Mouse (Mus musculus): Measurements from ENCODE around the gene Map1s.

The Map1s gene

DNA sequence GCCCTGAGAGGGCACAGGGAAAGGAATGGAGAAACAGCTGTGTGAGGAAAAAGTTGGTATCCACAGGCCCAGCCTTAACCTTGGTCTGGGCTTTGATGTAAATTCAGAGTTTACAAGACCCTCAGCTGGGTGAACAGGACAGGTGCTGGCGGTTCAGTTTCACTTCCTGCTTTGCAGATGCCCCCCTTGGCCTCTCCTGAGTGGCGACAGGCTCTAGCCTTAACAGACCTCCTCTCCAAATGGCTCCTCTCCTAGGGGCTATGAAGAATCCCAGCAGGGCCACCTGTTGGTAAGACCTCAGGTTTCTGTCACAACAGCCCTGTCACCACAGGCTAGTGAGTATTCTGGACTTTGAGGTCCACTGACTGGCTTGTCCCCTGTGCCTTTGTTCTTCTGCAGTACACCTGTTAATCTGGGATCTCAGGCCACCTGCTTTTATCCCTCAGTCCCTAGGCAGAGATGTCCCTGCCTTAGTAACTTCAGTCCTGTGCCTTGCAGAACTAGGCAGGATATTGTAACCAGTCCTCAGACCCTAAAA is 7.0 kb upstream of the Map1s start:
- no peak for DNase-seq (ENCODE audit: low spot score in 2 of 2)

DNA sequence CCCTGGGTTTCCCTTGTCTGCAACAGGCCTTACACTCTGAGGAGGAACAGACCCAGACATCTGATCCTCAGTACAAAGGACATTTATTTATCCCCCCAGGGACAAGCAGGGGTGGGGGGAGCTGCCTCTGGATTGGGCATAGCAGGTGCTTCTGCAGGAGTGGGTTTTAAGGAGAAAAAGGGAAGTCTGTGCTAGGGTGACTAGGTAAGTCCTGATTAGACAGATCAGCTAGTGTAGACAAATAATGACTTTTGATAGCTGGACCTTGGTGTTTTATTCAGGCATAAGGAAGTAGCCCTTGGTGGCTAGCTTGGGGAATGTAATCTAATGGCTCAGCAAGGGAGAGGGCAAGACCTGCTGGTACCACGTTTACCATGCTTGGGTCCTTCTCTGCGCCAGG is 6.5 kb upstream of the Map1s start:
- DNase-seq (ENCODE audit: low spot score in 2 of 2), result no peak

DNA sequence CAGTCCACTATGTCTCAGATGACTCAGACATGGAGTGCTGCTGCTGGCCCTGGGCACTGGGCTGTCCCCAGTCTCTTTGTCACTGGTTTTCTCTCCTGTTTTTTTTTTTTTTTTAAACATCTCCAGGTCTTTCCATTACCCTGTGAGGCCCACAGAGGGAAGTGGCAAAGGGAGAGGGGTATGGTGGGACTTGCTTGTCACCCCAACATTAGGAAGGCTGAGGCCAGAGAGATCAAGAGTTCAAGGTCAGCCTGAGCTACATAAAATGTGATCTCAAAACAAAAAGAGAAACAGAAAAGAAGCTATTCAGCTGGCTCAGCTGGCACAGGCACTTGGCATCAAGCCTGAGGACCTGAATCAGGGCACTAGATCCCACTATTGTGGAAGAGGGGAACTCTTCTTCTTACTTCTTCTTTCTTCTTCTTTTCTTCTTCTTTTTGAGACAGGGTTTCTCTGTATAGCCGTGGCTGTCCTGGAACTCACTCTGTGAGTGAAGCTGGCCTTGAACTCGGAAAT is 4.8 kb upstream of the Map1s start:
- no peak for DNase-seq (ENCODE audit: low spot score in 2 of 2)

DNA sequence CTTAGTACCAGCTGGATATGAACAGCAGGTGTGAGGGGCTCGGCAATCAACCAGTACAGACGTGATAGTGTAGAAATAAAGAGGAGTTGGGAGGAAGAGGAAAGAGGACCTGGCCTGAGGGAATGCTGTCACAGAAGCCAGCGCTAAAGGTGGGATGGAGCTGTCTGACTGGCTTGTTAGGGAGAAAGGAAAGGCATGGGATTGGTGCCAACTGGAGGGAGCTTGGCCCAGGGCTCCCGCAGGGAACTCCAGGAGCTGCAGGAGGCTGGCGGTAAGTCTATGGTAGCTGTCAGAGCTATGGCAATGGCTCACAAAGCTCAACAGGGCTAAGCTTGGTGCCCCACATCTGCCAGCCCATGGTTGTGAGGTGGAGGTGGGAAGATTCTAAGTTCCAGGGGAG is 3.5 kb upstream of the Map1s start:
- no peak for DNase-seq (ENCODE audit: low spot score in 2 of 2)

DNA sequence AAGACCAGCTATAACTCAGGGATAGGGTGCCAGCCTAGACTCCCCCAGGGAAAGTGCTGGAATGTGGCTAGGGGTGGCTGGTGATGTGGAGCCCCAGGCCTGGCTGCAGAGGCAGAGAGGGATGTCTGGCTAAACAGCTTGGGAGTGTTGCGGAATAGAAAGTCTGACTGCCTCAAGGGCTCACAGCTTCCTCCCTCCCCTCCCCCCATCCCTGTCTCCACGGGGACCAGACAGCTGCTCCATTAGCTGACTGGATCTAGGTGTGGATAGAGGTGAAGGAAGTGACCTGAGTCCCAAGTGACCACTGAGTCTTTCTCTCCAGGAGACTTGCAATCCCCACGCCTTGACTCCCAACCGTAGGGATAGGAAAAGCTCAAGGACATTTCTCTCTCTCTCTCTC is 2.6 kb upstream of the Map1s start:
- no peak for DNase-seq (ENCODE audit: low spot score in 2 of 2)

DNA sequence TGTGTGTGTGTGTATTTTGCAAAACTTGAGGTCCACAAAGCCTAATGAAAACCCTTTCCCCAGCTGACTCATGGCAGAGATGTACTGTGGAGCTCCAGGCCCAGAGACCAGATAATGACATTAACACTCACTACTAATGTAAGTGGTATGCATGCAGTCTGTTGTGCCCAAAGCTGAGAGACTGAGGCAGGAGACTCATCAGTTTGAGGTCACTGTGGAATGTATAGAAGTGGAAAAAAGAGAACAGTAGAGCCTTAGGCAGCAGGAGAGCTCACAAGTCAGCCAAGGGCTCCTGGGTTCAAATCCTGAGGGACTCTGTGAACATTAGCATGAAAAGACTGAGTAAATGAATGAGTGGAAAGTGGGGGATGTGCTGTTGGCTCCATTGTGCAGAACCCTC is 2.1 kb upstream of the Map1s start:
- no peak for DNase-seq (ENCODE audit: low spot score in 2 of 2)

DNA sequence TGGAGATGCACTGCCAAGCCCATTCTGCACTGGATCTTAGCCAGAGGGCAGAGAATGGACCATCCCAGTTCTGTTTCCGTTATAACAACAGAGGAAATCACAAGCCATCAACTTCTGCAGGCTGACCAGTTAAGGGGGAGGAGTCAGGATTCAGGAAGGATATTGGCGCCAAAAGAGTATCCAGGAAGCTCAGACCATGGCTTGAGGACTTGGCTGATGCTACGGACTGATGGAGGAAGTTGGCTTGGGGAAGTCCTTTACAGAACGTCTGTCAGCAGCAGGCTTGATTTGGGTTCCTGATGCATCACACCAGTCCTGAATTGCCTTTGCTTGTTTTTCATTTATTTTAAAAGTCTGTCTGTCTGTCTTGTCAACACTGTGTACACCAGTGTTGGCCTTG is 1.2 kb upstream of the Map1s start:
- no peak for DNase-seq (ENCODE audit: low spot score in 2 of 2)

DNA sequence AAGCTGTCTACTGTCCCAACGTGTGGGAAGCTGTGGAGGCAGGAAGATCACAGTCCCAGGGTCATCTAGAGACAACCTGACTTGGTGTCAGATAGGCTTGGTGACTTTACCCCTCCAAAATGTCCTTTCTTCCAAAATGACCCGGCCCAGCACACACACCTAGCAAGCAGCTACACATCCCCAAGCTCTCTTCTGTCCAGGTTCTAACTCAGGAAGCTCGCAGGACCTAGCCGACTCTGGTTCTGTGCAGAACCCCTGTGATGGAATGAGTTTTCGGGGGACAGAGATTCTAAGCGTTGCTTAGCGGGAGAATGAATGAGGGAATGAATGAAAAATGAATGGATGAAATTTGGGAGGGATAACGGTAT is 285 bp upstream of the Map1s start:
- no peak for DNase-seq (ENCODE audit: low spot score in 2 of 2)

DNA sequence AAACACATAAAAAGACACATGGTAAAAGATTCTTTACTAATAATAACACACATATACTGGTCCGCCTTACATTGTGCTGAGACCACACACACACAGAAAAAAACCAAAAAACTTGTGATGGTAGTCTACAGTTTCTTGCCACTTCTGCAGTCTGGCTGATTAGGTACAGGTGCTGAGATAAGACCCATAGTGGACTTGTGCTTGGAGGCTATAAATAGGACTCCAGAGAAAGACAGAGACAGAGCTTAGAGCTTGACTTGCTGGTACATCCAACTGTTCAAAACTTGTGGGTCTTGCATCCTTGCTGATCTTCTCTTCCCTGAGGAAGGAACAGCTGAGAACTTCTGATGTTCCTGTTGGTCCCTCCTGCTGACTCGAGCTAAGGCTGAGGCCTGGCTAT is 1.8 kb downstream of the Map1s start:
- no peak for DNase-seq (ENCODE audit: low spot score in 2 of 2)

DNA sequence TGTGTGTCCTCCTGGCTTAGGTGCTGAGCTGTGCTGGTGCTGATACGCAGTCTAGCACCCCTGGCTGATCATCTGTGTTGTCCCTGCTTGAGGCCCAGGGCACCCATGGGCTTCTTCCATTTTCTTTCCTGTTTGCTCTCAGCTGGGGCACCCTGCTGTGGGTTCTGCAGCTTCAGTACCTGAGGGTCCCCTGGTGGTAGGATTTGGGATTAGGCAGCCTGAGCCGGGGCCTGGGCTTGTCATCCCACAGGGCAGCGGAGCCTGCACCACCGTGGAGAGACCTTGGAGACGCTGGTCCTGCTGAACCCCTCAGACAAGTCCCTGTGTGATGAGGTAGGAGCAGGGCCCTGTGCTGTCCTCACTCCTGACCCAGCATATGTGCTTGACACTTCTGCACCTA is 5.9 kb downstream of the Map1s start:
- DNase-seq (ENCODE audit: low spot score in 2 of 2), result no peak

DNA sequence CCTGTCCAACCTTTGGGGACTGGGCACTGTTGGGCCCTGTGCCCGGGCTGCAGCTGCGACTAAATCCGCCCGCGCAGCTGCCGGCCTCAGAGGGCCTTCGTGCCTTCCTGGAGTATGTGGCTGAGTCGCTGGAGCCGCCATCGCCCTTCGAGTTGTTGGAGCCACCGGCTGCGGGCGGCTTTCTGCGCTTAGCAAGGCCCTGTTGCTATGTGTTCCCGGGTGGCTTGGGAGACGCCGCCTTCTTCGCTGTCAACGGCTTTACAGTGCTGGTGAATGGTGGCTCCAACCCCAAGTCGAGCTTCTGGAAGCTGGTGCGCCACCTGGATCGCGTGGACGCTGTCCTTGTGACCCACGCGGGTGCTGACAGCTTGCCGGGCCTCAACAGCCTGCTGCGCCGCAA is 7.2 kb downstream of the Map1s start:
- no peak for DNase-seq (ENCODE audit: low spot score in 2 of 2)

DNA sequence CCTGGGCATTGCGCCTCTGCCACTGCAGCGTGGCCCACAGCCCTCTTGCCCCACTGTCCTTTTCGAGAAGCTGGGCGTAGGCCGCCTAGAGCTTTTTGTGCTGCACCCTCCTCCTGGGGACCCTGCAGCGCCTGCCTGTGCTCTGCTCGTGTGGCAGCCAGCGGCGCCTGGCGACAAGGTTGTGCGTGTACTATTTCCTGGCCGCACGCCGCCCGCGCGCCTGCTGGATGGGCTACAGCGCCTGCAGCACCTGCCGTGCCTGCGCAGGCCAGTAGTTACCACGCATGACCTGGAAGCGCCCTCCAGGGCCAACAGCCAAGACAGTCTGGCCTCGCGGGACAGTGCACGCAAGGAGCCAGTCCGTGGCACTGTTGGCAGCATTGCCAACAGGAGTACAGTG is 7.8 kb downstream of the Map1s start:
- no peak for DNase-seq (ENCODE audit: low spot score in 2 of 2)

DNA sequence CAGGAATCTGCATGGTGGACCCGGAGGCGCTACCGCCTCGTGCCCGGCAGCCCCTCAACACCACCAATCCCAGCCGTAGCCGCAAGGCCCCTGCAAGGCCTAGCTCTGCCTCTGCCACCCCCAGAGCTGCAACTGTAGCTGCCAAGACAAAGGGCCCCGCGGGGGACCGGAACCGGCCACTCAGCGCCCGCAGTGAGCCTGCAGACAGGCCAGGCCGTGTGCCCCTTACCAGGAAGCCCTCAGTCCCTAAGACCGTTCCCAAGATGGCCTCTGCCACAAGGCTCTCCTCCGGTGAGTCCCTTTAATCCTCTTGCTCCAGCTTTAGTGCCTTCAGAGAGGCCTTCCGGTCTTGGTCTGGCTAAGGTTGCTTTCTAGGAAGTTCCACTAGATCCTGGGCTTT is 9.0 kb downstream of the Map1s start:
- DNase-seq (ENCODE audit: low spot score in 2 of 2), result no peak

DNA sequence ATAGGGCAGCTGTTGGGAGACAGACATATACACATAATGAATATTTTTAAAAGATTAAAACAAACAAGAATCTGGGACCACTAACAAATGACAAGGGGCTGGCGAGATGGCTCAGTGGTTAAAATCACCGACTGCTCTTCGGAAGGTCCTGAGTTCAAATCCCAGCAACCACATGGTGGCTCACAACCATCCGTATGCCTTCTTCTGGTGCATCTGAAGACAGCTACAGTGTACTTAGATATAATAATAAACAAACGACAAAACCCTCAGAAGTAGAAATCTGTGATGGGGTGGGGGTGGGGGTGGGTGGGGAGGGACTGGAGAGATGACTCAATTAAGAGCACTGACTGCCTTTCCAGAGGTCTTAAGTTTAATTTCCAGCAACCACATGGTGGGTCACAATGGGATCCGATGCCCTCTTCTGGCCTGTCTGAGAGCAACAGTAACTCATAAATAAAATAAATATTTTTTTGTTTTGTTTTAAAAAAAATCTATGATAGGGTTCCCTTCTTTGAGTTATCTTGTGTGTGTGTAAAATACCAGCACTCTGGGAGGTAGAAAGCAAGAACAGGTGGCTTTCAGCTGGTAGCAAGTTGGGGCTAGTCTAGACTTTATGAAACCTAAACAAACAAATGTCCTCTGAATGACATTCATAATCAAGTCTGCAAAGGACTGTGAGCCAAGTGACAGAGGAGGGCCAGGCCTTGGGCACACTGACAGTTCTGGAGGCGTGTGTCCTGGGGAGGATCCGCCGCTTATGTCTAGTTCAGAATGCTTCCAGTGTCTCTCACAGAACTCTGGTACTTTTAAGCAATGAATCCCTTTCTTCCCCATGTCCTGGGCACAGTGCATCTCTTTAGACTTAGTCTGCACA is 14.6 kb downstream of the Map1s start:
- DNase-seq (ENCODE audit: low spot score in 2 of 2), result no peak

DNA sequence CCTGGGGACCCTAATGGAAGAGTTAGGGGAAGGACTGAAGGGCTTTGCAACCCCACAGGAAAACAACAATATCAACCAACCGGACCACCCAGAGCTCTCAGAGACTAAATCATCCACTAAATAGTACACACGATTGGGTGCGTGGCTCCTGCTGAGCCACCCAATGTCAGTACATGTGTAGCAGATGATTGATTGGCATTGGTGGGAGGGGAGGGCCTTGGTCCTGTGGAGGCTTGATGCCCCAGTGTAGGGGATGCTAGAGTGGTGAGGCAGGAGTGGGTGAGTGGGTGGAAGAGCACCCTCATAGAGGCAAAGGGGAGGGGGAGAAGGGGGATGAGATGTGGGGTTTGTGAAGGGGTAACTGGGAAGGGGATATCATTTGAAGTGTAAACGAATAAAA is 18.4 kb downstream of the Map1s start:
- DNase-seq (ENCODE audit: low spot score in 2 of 2), result no peak

DNA sequence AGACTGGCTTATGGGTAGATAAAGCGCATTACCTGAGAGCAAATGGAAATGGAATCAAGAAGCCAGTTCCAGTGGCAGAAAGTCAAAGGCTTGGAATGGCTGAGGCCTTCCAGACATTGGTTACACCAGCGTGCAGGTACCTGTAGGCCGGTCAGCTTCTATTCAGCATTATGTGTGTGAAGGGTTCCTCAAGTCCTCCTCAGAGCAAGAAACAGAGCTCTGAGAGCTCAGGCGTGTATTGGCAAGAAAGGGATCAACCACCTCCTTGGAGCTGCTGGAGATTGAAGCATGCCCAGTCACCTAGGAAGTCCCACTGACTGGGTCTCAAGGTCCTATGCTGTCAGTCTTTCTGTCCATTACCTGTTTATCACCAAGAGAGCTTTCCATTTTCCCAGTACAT is 20.0 kb downstream of the Map1s start:
- no peak for DNase-seq (ENCODE audit: low spot score in 2 of 2)

DNA sequence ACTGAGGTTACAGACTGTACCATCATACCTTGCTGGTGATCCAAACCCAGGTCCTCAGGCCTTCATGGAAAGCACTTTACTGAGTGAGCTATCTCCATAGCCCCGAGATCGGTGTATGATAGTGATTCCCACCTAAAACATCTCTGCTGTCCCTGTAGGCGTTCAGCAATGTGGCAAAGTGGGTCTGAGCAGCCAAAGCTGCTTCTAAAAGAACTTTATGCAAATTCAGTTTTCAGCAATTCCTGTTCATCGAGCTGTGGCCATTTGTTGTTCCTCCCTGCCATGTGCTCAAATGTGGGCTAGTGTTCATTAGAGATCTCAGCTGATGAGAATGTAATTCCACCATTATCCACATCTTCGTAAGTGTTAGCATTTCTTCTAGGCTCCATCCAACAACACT is 20.7 kb downstream of the Map1s start:
- no peak for DNase-seq (ENCODE audit: low spot score in 2 of 2)

DNA sequence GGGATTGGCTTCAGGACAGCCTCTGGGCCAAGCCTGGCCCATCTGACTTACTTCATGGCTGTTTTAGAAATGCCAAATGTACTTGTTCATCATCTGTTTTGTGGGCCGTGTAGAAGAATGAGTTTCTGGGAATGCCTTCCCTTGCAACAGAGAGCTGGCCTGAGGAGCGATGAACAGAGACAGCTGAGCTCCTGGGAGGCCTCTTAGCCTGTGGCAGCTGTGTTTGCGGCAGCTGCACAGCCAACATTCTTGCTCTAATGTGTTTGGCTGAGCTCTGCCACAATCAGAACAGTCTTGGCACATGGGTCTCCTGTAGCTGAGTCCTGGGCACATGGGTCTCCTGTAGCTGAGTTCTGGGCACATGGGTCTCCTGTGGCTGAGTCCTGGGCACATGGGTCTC is 22.4 kb downstream of the Map1s start:
- no peak for DNase-seq (ENCODE audit: low spot score in 2 of 2)

DNA sequence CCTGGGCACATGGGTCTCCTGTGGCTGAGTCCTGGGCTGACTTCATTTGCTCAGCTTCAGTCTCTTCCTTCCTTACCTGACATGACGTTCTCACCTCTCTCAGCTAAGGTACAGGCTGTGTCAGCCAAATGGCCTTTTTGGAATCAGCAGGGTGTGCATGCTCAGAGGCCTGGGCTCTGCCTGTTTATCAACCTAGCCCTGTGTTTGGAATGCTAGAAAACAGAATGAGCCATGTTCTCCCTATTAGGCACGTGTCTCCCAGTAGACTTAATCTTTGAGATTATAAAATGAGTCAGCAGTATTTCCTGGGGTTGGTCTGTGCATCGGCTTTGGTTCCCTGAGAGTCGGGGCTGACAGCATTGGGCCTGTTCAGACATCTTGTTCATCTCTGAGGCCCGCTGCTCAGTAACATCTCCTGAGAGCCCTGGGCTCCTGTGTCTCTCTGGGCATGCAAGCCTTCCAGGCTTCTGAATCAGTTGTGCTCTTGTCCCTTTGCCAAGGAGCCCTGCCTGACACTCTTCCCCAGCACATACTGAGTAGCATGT is 23.1 kb downstream of the Map1s start:
- no peak for DNase-seq (ENCODE audit: low spot score in 2 of 2)

DNA sequence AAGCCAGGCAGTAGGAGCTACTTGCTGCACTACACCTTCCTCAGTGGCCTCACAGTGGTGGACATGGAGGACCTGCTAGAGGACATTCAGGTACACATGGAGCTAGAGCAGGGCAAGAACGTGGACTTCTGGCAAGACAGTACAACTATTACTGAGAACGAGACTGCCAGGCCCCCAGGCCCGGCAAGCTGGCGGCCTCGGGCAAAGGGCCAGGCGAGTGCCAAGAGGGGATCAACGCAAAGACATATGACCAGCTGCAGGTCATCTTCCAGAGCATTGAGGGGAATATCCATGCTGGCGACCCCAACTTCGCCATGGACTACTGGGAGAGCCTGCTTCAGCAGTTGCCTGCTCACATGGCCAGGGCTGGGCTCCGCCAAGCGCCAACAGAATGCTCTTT is 26.0 kb downstream of the Map1s start:
- no peak for DNase-seq (ENCODE audit: low spot score in 2 of 2)

DNA sequence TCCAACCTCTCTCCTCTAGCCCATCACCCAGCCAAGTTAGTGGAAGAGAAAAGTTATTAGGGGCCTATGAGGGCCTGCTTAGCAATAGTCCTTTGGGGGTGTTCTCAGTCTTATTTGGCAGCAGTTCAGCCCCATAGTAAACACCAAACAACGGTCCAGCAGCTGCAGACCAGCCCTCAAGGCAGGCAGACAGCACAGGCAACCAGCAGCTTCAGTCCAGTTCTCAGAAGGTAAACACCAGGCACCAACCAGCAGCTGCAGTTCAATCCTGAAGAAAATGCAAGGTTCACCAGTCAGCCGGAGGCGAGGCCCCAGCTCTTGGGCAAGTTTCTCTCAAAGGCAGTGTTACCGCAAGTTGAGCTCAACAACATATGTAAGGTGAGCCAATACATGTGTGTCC is 27.3 kb downstream of the Map1s start:
- DNase-seq (ENCODE audit: low spot score in 2 of 2), result no peak

DNA sequence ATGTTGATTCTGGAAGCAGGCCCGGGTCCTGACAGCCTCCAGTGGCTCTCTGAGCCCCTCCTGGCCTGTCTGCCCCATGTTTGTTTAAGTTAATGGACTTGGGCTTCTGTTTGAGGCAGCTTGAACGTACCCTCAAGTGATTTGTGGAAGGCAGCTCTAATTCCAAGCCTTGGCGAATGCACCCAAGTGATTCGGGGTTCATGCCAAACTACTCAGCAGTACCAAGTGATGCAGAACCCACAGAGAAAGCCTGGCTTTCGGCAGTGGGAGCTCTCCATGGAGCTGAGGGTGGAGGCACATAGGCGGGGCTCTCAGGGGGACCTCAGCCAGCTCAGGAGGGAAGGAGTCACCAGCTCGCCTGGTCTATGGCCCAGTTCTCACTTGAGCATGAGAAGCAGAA is 29.1 kb downstream of the Map1s start:
- no peak for DNase-seq (ENCODE audit: low spot score in 2 of 2)

DNA sequence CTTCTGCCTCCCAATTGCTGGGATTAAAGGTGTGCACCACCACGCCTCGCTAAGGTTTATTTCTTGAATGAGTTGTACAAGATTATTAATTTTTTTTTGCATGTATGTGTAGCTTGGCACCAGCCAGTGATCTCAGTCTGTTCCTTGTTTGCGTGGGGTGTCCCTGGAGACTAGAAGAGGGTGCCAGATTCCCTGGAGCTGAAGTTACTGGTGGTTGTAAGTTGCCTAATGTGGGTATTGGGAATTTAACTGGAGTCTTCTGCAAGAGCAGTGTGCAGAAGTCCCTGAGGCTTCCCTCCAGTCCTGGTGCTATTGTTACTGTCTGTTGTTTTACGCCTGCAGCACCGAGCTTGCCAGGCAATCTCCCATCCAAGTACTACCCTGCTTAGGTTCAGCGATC is 31.5 kb downstream of the Map1s start:
- DNase-seq (ENCODE audit: low spot score in 2 of 2), result no peak

Measured in right cerebral cortex, adult 2 months (tissue).